Mouse (Mus musculus) granulocyte monocyte progenitor cell, adult 5-6 weeks (primary cell): ENCODE measurements around the gene Skap1. TPM values are rescaled to one million over a fixed set of nuclear protein-coding genes. Genes with fewer than 3 reads are reported as not detected.
"Not testable (repeated sequence)": the region's sequence is repeated elsewhere in the genome, so short reads cannot be mapped to it uniquely, and the experiment has no call there.

Source experiments
- ATAC-seq: replicated peaks from 2 replicates; pipeline ENCODE4 v1.8.0; 2016; ENCODE audit warnings: mild to moderate bottlenecking, moderate TSS enrichment, inconsistent platforms; ENCODE audit not compliant: poor library complexity, severe bottlenecking
- total RNA-seq, 2 experiments: library from RNA; stranded (forward) in 1 of 2; stranded (reverse) in 1 of 2; fragments of 200-712, 200-1000 nt in 1 of 2; fragments of >200 nt in 1 of 2; fragmentation: Nextera tagmentation in 1 of 2; gene quantifications; 2 replicates each; pipeline ENCODE4 v1.2.3; 2014 to 2017

Skap1 gene
- total RNA-seq, 2 experiments from 2014 or later, result 0.98 TPM; not detected in 1

- ATAC-seq, result no peak
Measured at GRCm38 (mm10) chr11:96771274-96771975, 307.0 kb downstream of the Skap1 start.

GRCm38 (mm10) chr11:96772413-96772812 lies 308.0 kb downstream of the Skap1 start:
- ATAC-seq, result no peak

- no peak for ATAC-seq
Measured at GRCm38 (mm10) chr11:96774536-96774935, 310.1 kb downstream of the Skap1 start.

GRCm38 (mm10) chr11:96775063-96775462 lies 310.7 kb downstream of the Skap1 start:
- ATAC-seq, result no peak

- ATAC-seq, result no peak
Measured at GRCm38 (mm10) chr11:96775665-96776064, 311.3 kb downstream of the Skap1 start.

GRCm38 (mm10) chr11:96776068-96776467 lies 311.7 kb downstream of the Skap1 start:
- no peak for ATAC-seq

- ATAC-seq, result peak; percentile 98
Measured at GRCm38 (mm10) chr11:96776968-96777962, 312.9 kb downstream of the Skap1 start, which contains the start of gene Snx11. Gene Snx11, minus strand, starts transcription at chr11:96777559.

GRCm38 (mm10) chr11:96778061-96778627 lies 313.8 kb downstream of the Skap1 start:
- ATAC-seq, result not testable (repeated sequence)

GRCm38 (mm10) chr11:96780306-96780705 lies 315.9 kb downstream of the Skap1 start:
- ATAC-seq, result no peak

- ATAC-seq, result no peak
Measured at GRCm38 (mm10) chr11:96781425-96781824, 317.0 kb downstream of the Skap1 start.

GRCm38 (mm10) chr11:96784847-96785246 lies 320.5 kb downstream of the Skap1 start:
- not testable (repeated sequence) for ATAC-seq

- ATAC-seq, result no peak
Measured at GRCm38 (mm10) chr11:96786731-96787450, 322.5 kb downstream of the Skap1 start.

- ATAC-seq, result peak; percentile 94
Measured at GRCm38 (mm10) chr11:96788871-96789795, 324.7 kb downstream of the Skap1 start, which contains the start of gene Cbx1. Gene Cbx1, plus strand, starts transcription at chr11:96789127.

- no peak for ATAC-seq
Measured at GRCm38 (mm10) chr11:96789990-96790389, 325.6 kb downstream of the Skap1 start.

GRCm38 (mm10) chr11:96790681-96791080 lies 326.3 kb downstream of the Skap1 start:
- no peak for ATAC-seq

GRCm38 (mm10) chr11:96795491-96795890 lies 331.1 kb downstream of the Skap1 start:
- ATAC-seq, result no peak

- no peak for ATAC-seq
Measured at GRCm38 (mm10) chr11:96796081-96796480, 331.7 kb downstream of the Skap1 start.

GRCm38 (mm10) chr11:96796586-96796985 lies 332.2 kb downstream of the Skap1 start:
- no peak for ATAC-seq

- no peak for ATAC-seq
Measured at GRCm38 (mm10) chr11:96799511-96799910, 335.1 kb downstream of the Skap1 start.
